Mouse (Mus musculus) retina, adult 2 months (tissue): ENCODE data around the gene Nek9.

Experiments
- DNase-seq: peaks from one replicate; pipeline ENCODE4 v3.0.0-alpha.2; 2012; ENCODE audit warnings: low read depth, low spot score

Gene Nek9

DNA sequence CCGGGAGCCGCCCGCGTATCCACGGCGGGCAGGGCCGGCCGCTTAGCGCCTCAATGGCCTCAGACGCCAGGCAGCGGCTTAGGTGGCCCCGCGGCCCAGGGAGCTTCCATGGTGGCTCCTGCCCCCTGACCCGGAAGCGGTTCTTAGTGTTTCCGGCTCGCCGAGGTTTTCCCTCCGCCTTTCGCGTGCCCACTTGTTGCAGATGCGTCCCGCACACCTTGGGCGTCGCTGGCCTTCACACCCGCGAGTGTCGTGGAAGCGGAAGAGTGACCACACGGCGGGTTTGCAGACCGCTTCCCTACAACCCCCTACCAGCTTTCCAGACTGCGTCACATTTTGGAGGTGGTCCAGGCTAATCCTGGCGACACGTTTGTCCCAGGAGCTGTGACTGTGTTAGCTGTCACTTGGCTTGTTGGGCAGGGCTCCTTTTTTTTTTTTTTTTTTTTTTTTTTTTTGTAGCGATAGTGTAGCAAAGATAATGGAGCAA, at the start of gene Nek9:
Gene Nek9, minus strand, starts transcription at position 120 of the 487 bp plus-strand sequence.
- DNase-seq: peak; percentile 90

DNA sequence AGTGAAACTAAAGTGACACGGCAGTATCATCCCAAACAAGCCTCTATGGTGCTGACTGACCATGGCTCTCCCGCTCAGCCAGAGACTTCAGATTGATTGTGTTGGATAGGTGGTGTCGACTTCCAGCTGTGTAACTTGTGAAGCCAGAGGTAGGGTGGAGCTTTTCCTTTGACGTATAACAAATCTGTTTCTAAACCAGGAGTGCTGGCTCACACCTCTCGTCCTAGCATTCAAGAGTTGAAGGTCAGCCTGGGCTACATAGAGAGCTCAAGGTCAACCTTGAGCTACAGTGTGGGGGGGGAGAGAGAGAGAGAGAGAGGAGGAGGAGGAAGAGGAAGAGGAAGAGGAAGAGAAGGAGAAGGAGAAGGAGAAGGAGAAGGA, 46.8 kb upstream of the Nek9 start:
- no peak for DNase-seq

DNA sequence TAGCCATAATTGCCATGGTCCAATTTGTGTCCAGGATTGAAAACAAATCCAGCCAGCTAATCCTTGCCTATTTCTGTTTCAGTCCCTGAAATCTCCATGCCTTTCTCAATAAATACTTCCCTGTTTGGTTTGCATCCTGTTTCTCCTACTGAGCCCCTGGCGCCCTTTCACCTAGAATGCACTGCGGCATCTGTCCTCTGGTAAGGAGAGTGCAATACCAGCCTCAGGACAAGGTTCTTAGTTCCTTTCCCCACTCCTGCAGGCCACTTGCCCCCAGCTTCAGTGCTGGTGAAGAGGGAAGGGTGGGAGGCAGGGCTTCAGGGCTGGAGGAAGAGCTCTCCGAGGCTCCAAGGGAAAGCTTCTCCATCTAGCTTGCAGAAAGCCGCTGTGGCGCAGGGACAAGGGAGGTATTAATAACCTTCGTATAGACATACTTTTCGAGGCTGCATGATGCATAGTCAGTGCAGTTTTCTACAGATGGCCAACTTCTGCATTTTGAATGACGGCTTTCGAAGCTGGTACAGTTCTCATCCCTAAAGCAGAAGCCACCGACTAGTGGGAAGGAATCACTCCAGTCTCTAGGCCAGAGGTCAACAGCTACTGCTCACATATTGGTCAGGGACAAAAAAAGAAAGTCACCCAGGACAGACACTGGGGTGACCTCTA, 46.3 kb upstream of the Nek9 start:
- DNase-seq: no peak

DNA sequence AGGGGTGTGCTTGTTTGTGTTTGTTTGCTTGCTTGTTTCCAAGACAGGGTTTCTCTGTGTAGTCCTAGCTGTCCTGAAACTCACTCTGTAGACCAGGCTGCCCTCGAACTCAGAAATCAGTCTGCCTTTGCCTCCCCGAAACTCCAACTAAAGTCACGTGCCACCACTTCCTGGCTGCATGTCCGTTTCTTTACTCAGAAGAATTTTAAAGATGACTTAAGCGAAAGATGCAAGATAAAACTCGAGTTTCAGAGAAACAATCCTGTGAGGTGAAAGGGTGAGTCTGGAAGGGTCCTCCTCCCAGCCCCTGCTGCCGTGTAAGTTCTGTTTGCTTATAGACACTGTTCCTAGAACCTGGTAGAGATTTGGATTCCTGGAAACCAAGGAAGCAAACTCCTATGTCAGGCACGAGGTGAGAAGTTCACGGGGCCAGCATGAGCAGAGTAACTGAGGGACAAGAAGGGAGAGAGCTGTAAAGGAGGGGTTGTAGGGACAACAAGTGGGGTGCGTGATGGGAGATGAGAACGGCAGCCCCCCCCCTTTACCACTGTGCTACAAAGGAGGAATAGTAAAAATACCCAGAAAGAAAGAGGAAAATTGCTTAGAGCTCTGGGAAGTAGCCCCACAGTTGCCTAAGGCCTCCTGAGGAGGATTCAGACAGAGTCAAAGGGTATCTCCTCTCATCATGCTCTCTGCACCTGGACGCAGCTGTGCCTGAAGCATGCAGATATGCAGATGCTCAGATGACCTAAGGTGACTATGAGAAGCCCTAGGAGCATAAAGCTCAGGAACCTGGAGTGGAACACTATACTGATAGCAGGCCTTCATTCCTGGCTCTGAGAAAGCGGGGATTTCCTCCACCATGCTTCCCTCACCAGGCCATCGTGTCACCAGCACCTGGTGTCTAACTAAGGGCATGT, 43.9 kb upstream of the Nek9 start:
- no peak for DNase-seq

DNA sequence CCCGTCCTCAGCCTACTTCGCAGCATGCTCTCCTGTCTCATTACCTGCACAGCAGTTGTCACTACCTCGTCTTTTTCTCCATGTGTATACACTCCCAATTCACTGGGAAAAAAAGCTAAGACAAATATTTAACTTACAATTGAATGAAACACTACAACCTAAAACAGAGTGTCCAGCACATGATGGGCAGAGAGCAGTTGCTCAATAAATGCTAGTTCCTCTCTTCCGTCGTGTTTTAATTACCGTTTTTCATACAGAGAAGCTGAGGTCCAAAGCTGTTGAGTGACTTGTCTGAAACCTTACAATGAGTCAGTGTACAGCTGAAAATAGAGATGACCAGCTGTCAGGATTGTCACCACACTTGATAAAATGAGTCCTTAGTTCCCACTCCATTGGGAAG, 42.4 kb upstream of the Nek9 start:
- DNase-seq: no peak

DNA sequence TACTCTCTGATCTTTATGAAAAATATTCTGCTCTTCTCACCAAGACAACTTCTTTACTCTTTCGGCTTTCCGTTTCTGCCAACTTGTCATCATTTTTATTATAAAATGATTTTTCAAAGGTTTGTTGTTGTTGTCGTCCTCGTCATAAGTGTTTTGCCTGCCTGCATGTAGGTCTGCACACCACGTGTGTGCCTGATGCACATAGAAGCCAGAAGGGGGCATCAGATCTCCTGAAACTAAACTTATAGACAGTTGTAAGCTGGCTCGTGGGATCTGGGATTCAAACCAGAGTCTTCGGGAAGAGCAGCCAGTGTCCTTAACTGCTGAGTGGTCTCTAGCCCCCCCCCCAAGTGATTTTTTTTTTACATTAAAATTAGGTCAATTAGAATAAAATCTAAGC, 41.8 kb upstream of the Nek9 start:
- no peak for DNase-seq

GRCm38 (mm10) chr12:85380308-85380707, 41.1 kb upstream of the Nek9 start:
- DNase-seq: no peak

GRCm38 (mm10) chr12:85378271-85378670, 39.1 kb upstream of the Nek9 start:
- DNase-seq: no peak

DNA sequence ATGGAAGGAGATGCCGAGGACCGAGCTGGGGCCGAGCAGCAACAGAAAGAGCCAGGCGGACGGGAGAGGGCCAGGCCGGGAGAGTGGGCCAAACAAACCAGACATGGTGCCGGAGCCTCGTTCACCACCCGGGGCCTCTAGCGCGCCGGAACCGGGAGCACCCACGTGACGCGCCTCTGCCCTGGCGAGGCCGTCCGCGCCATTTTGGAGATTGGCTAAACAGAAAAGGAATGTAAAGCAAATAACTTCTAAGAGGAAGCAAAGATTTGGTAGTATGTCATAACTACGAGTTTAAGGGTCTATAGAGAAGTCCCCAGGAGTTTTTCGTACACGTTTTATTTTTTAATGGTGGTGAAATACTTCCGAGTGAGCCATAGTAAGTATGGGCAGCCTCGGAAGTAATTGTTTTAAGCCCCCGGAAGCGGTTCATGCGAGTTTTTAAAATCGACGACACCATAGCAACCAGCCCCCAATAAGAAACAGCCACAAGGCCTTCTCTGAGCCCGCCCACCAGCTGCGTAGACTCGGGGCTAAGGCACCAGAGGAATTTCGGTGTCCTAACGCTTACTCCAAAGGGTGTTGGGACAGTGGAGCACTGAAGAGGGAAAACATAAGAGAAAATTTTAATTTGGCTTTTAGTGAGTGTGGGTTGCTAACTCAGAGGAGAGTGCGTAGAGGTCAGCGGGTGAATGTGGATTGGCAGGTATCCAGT, 35.6 kb upstream of the Nek9 start, which contains the start of gene Tmed10:
Gene Tmed10, minus strand, starts transcription at position 287 of the 712 bp plus-strand sequence.
- peak; percentile 89 for DNase-seq

DNA sequence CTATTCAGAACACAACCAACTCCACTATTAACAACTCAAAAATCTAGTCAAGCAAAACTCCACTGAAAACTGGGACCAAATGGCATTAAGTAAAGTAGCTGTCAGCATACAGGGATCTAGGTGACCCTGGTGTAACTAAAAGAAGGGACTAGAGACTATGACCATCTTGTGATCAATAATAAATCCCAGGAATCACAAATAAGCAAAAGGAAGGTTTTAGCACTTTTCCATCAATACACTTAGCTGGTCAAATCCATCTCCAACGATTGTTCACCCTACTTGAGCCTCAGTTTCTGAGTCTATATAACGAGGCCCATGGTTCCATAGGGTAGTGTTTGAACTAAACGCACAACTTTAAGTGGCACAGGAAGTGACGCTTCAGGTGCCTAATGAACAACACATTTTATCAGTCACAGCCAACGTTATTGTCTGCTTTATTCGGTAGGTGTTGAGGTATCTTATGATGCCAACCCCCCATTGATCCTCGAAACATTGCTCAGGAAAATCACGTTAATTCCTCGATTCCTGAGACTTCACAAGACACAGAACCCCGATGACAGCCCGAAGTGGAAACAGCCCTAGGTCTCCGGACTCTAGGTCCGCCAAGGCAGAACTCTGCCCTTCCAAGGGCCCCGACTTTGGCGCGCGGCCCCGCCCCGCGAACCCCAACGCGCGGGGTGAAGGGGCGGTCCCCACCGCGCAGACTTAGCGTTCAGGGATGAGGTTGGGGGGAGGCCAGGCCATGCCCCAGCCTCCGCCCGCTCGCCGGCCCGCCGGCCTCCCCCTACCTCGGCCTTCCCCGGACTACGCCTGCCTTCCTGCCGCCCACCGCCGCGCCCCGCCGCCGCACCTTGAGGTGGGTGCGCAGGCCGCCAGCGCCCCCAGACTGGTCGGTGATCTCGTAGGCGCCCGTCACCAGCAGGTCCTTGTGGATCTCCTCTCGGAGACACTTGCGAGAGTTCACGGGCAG, 34.7 kb upstream of the Nek9 start:
- no peak for DNase-seq

DNA sequence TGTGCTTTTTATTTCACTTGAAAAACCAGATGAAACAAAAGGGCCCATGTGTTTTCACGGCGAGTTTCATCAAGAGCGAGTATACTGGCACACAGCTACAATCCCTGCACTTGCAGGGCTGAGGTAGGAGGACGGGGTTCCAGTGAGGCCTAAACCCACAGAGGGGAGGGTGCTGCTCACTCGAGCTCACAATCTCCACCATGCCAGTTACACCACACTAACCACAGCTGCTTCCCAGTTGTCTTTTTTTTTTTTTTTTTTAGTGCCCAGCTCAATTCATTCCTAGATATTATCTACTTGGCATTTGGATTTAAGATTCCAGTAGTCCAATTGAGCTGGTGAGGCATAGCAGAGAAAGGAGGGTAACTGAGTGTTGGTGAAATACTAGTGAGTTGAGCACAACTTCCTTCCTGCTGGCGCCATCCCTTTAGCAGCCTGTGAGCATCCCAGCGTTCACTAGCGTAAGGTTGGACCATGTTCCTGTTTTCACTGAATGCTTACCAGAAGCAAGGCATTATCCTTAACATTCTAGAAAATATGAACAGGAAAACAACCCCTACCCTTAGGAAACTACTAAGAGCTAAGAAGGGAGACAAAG, 33.0 kb upstream of the Nek9 start:
- DNase-seq: no peak

DNA sequence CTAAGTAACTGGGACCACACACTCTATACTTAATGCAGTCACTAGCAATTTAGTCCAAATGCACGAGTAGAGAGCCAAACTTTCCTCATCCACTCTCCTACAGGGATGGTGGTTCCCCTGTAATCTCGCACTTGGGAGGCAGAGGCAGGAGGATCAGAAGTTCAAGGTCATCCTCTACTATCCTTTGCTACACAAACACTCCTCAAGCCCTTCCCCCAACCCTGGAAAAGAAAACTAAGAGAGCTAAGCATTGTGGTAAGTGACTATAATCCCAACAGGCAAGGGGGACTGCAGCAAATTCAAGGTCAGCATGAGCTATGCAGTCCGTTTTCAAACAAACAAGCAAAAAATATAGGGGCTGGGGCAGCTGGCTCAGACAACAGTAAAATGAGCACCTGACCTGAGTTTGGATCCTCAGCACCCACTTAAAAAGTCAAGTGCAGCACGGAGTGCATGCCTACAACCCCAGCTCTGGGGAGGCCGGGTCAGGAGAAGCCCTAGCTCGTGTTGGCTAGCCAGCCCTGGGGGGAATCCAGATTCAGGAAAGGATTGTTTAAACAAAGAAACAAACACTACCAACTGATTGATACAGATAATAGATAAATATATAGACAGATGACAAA, 29.4 kb upstream of the Nek9 start:
- DNase-seq: no peak

DNA sequence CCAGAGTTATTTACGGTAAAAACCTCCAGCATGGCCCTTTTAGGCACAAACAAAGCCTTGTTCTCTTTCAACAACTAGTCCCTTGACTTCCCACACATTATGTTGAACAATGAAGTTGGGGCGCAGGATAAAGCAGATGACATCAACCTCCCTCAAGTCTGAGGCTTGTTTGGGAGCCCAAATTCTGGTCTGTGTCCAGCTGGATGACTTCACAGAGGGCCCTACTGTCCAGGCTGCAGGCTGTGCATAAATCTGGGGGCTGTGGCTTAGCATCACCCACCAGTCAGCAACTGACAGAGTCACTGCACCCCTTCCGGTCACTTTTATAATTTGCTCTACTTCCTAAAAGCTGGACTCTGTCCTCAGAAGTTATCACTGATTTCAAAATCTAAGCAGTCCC, 27.1 kb upstream of the Nek9 start:
- no peak for DNase-seq

GRCm38 (mm10) chr12:85362510-85362909, 23.3 kb upstream of the Nek9 start:
- no peak for DNase-seq

DNA sequence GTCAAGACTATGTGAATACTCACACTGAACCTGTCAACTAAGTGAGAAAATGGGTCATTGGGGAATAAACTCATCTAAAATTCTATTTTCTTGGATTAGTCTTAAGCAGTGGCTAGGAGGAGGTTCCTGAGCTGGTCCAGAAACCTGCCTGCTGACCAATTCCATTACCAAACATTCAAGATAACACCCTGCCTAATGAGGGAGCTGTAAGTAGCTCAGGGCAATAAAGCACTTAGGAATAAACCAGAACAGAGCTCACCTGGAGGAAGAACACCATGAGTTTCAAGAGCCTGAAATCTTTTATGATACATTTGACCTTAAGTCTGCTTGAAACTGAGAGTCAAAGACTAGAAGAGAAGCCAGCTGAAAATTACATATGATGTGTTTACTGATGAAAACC, 22.4 kb upstream of the Nek9 start:
- no peak for DNase-seq

DNA sequence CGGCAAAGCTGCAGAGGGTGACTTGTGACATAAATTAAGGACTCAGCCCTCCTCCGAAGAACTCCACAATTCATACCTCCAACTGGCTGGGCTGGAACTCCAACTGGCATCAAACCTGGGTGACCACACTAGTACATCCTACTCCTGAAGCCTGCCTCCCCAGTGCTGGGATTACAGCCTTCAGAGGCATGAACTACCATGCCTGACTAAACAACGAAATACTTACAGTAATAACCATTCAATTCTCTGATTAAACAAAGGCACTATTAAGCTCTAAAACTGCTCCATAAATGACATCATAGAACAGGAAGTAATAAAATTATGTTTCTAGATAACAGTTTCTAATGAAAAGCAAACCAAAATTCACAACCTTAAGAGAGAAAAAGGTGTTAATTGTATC, 22.0 kb upstream of the Nek9 start:
- DNase-seq: no peak

DNA sequence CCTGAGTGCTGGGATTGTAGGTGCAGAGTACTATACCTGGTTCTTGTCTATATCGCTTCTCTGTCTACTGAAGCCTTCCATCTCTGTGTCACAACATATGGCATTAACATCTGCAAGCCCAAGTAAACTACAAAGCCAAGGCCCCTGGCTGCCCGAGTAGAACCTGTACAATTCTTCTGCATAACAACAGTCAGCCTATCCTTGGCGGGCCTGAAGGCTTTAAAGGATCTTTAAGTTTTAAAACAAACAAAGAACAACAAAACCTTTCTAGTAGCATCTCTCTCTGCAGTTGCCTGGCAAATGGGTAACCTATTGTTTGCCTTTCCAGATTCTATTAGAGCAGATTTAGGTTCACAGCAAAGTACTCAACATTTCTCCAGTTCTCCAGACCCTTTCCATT, 14.9 kb upstream of the Nek9 start:
- DNase-seq: no peak

DNA sequence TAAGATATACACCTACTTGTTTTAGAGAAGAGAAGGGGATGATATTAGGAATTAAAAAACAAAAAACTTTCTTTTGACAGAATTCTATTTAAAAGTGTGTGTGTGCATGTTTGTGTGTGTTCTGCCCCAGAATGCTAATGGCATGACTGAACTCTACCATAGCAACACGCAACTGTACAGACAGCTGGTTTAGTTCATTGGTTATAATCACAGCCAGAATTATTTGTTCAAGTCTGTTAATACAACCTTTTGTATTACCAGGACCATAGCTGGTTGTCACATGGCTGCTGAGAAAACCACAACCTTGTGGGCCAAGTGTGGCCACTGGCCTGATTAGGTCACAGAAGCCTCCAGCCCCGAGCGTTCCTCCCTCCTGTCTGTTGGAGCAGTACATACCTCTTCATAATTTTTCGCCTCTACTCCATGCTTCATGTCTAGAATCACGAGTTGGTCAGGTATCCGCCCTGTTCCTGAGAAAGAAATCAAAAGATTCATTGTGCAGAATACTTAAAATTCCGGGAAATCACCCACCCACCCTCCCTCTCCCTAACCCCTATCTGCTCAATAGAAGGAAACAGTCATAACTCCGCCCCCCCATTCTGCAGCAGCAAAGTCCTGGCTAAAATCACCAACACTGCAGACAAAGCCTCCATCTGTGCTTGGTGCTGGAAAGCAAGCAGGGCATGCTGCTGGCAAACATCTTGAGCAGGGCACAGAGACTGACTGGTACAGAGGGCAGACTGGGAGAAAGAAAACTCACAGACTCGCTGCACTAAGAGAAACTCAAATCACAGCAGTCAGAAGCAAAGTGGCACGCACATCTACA, 11.5 kb upstream of the Nek9 start:
- no peak for DNase-seq

DNA sequence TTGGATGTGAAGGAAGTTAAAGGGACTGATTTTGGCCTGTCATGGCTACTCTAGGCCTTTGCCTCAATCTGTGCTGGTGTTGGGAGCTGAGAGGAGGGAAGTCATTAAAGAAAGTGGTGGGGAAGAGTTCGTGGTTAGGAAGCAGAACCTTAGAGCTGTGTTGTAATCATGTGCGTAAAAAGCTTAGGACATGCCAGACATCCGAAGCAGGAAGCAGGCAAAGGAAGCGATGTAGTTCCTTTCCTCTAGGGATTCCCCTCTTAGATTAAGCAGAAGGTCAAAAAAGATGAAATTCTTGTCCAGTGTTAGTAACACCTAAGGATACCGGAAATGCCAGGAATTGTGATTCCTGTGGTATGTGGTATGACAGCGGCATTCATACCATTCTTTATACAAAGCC, 9.2 kb upstream of the Nek9 start:
- no peak for DNase-seq
